ENCODE assay signal across 9 mouse cellular contexts in the genomic region with DNA sequence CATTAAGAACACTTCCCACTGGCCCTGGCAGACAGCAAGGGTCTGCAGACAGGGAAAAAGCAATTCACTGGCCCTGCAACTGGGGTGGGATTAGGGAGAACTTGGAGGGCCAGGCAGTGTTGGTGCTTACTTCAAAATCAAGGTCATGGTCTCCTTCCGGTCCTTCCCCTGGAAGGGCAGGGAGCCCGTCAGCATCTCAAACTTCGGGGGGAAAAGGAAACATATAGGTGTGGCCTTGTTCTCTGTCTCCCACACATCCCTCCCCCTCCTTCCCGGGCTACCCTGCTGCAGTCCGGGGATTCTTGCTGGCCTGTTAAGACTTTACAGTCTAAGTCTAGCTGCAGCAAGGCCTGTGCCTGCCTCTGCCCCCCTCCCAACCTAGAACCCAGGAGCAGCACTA. TPM values are rescaled to one million over a fixed set of nuclear protein-coding genes. Genes with fewer than 3 reads are reported as not detected.
A peak's percentile ranks its signal among the peaks of the same experiment; 100 is the strongest.
DNase-seq lines count a peak whose midpoint lies in the region; ATAC-seq and TF ChIP-seq lines count a peak whose summit lies in the region.
"Had no signal": no experiment of that assay in that cellular context is flagged by ENCODE, and none has a peak within 500 bp of the region (broad histone marks: within the 10 kb centered on the region; RNA-seq: fewer than 3 reads in every experiment).

No protein-coding gene starts in this region.

- peaks cover 28% of the 10 kb centered on the region for H3K4me1 ChIP-seq in forebrain, embryonic 10.5 days
- peaks cover 11% of the 10 kb centered on the region; the same call in 1 of the 2 replicates for H3K4me1 ChIP-seq in forebrain, embryonic 15.5 days
- H3K4me1 ChIP-seq in kidney, postnatal 0 days (replicated peaks; ENCODE audit: insufficient read depth, low read length): peaks cover 22% of the 10 kb centered on the region
- H3K4me1 ChIP-seq in embryonic facial prominence, embryonic 12.5 days: 0 out of 2 replicates have a peak, but pooled peaks cover 7% of the 10 kb centered on the region
- peaks cover 20% of the 10 kb centered on the region for H3K4me1 ChIP-seq in midbrain, embryonic 13.5 days (replicated peaks)

- TF ChIP-seq CTCF in kidney, postnatal 0 days (IDR thresholded peaks at IDR 0.05; ENCODE audit: low read depth): no peak

- H3K27ac ChIP-seq in forebrain, embryonic 10.5 days: peak overlapping the region; percentile 89
- H3K27ac ChIP-seq in forebrain, embryonic 15.5 days (replicated peaks): no peak overlapping the region
- peak overlapping the region; percentile 87 for H3K27ac ChIP-seq in kidney, postnatal 0 days
- H3K27ac ChIP-seq in embryonic facial prominence, embryonic 12.5 days: peak overlapping the region; percentile 58; the same call in 1 of the 2 replicates
- H3K27ac ChIP-seq in midbrain, embryonic 13.5 days: peak overlapping the region; percentile 15

- DNase-seq in forebrain, embryonic 10.5 days (ENCODE audit: extremely low spot score, low spot score): no peak
- DNase-seq in kidney, postnatal 0 days (ENCODE audit: low spot score): peak; percentile 25
- no peak for DNase-seq in kidney, postnatal 14 days
- no peak for DNase-seq in cerebellum, postnatal 25 days
- DNase-seq in frontal cortex, postnatal 10 days (ENCODE audit: low spot score in 2 of 2): no peak

- H3K4me2 ChIP-seq in forebrain, embryonic 15.5 days (replicated peaks): no peak overlapping the region
- no peak overlapping the region for H3K4me2 ChIP-seq in kidney, postnatal 0 days (ENCODE audit: low read length)
- no peak overlapping the region for H3K4me2 ChIP-seq in embryonic facial prominence, embryonic 12.5 days (replicated peaks)
- no peak overlapping the region for H3K4me2 ChIP-seq in midbrain, embryonic 13.5 days (replicated peaks)
- H3K4me2 ChIP-seq: hindbrain, embryonic 15.5 days had no signal

- H3K9ac ChIP-seq in forebrain, embryonic 15.5 days (replicated peaks): no peak overlapping the region
- H3K9ac ChIP-seq in kidney, postnatal 0 days (ENCODE audit: low read depth, low read length): peak overlapping the region; percentile 19; the same call in 1 of the 2 replicates
- no peak overlapping the region for H3K9ac ChIP-seq in embryonic facial prominence, embryonic 12.5 days
- 0 out of 2 replicates have a peak overlapping the region, but pooled peaks have one; percentile 24 for H3K9ac ChIP-seq in midbrain, embryonic 13.5 days (replicated peaks)
- H3K9ac ChIP-seq: hindbrain, embryonic 15.5 days had no signal

- no peaks in the 10 kb centered on the region for H3K27me3 ChIP-seq in forebrain, embryonic 10.5 days (ENCODE audit: poor library complexity, severe bottlenecking)
- no peaks in the 10 kb centered on the region for H3K27me3 ChIP-seq in forebrain, embryonic 15.5 days
- H3K27me3 ChIP-seq in kidney, postnatal 0 days (ENCODE audit: insufficient read depth, low read length): no peaks in the 10 kb centered on the region
- H3K27me3 ChIP-seq in embryonic facial prominence, embryonic 12.5 days: no peaks in the 10 kb centered on the region
- H3K27me3 ChIP-seq in midbrain, embryonic 13.5 days: no peaks in the 10 kb centered on the region
- H3K27me3 ChIP-seq: hindbrain, embryonic 15.5 days had no signal

- H3K9me3 ChIP-seq in forebrain, embryonic 10.5 days: no peaks in the 10 kb centered on the region
- no peaks in the 10 kb centered on the region for H3K9me3 ChIP-seq in forebrain, embryonic 15.5 days
- H3K9me3 ChIP-seq in kidney, postnatal 0 days (replicated peaks; ENCODE audit: low read length): no peaks in the 10 kb centered on the region
- H3K9me3 ChIP-seq in embryonic facial prominence, embryonic 12.5 days: no peaks in the 10 kb centered on the region
- H3K9me3 ChIP-seq in midbrain, embryonic 13.5 days: no peaks in the 10 kb centered on the region
- H3K9me3 ChIP-seq: hindbrain, embryonic 15.5 days had no signal

- ATAC-seq in forebrain, embryonic 15.5 days (replicated peaks): no peak
- no peak for ATAC-seq in kidney, postnatal 0 days (replicated peaks; ENCODE audit: low FRiP score, low read depth)
- no peak for ATAC-seq in embryonic facial prominence, embryonic 12.5 days (ENCODE audit: insufficient number of reproducible peaks, insufficient read depth, low FRiP score, low TSS enrichment)
- no peak for ATAC-seq in midbrain, embryonic 13.5 days

- 77% methylated on average over 5 of the region's 5 CpGs for WGBS in forebrain, embryonic 10.5 days
- WGBS in forebrain, embryonic 15.5 days: 71% methylated on average over 5 of the region's 5 CpGs
- WGBS in kidney, postnatal 0 days: 38% methylated on average over 5 of the region's 5 CpGs
- 65% methylated on average over 5 of the region's 5 CpGs for WGBS in embryonic facial prominence, embryonic 12.5 days
- WGBS in midbrain, embryonic 13.5 days: 83% methylated on average over 5 of the region's 5 CpGs

- peak overlapping the region; percentile 23; the same call in 1 of the 2 replicates for H3K4me3 ChIP-seq in forebrain, embryonic 10.5 days
- H3K4me3 ChIP-seq in forebrain, embryonic 15.5 days: no peak overlapping the region
- H3K4me3 ChIP-seq in kidney, postnatal 0 days (replicated peaks; ENCODE audit: low read depth, low read length): no peak overlapping the region
- H3K4me3 ChIP-seq in embryonic facial prominence, embryonic 12.5 days: no peak overlapping the region
- H3K4me3 ChIP-seq in midbrain, embryonic 13.5 days (replicated peaks): no peak overlapping the region
- H3K4me3 ChIP-seq: hindbrain, embryonic 15.5 days had no signal

- peaks cover 61% of the 10 kb centered on the region for H3K36me3 ChIP-seq in forebrain, embryonic 10.5 days (replicated peaks)
- H3K36me3 ChIP-seq in forebrain, embryonic 15.5 days: no peaks in the 10 kb centered on the region
- peaks cover 18% of the 10 kb centered on the region for H3K36me3 ChIP-seq in kidney, postnatal 0 days (ENCODE audit: insufficient read depth, low read length)
- peaks cover 43% of the 10 kb centered on the region for H3K36me3 ChIP-seq in embryonic facial prominence, embryonic 12.5 days
- peaks cover 16% of the 10 kb centered on the region for H3K36me3 ChIP-seq in midbrain, embryonic 13.5 days
- H3K36me3 ChIP-seq: hindbrain, embryonic 15.5 days had no signal

RNA-seq across cellular contexts. Expression of a gene that starts 22.4 kb away (rescaled TPM):
- 42.7 and 44.1 TPM in 2 replicates for polyA plus RNA-seq in forebrain, embryonic 10.5 days (2016; fragmentation: Nextera tagmentation; extraction: Ambion mirVana)
- 15.6 and 16.5 TPM in 2 replicates for polyA plus RNA-seq in forebrain, embryonic 15.5 days (2015; fragmentation: Nextera tagmentation; extraction: Ambion mirVana)
- 29.7 and 32.5 TPM in 2 replicates for polyA plus RNA-seq in kidney, postnatal 0 days (2015; fragmentation: Nextera tagmentation; extraction: Ambion mirVana)
- polyA plus RNA-seq in embryonic facial prominence, embryonic 12.5 days (2016; fragmentation: Nextera tagmentation; extraction: Ambion mirVana): 50.8 and 52.0 TPM in 2 replicates
- 19.0 and 19.2 TPM in 2 replicates for polyA plus RNA-seq in midbrain, embryonic 13.5 days (2015; fragmentation: Nextera tagmentation; extraction: Ambion mirVana)

Comparison
In these comparisons a context has a peak if more than half of its experiments do, and no peak if none do; other contexts are left out.
1. H3K9ac ChIP-seq: peak in kidney, postnatal 0 days (single experiment) and midbrain, embryonic 13.5 days (single experiment); none in forebrain, embryonic 15.5 days (single experiment) and embryonic facial prominence, embryonic 12.5 days (single experiment).